Mouse (Mus musculus) cortical plate, adult 2 months (tissue): ENCODE data around the gene Rimklb.

Experiments
- CTCF ChIP-seq: fragments of 200-500 bp; IDR thresholded peaks from 2 replicates; pipeline ENCODE4 v1.5.1; 2011; ENCODE audit warnings: mild to moderate bottlenecking, control low read depth, low read length; ENCODE audit not compliant: insufficient read depth; ENCODE audit errors: extremely low read depth
- POLR2A ChIP-seq: fragments of 200-500 bp; IDR thresholded peaks from 2 replicates; pipeline ENCODE4 v1.6.1; 2011; ENCODE audit warnings: mild to moderate bottlenecking, low read length, control low read depth; ENCODE audit not compliant: insufficient read depth; ENCODE audit errors: extremely low read depth

DNA sequence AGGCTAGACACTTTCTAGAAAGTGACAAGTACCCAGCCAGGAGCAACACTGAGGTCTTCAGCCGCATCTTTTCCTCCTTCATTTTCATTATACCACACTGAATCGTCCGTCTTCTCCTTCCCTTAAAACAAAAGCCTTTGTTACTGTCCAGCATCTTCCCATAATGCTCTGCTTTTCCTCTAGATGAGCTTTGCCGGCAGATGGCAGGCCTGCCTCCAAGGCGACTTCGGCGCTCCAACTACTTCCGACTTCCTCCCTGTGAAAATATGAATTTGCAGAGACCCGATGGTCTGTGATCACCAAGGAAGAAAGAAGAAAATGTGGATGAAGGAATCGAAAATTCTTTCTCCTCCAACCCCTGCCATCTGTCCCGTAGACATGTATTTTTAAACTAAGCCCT is 29.6 kb upstream of the Rimklb start:
- no peak for TF ChIP-seq CTCF
- no peak for TF ChIP-seq POLR2A
